Mouse (Mus musculus) adrenal gland, postnatal 4 days (tissue): ENCODE results near the gene Olfr582. TPM values are rescaled to one million over a fixed set of nuclear protein-coding genes. Genes with fewer than 3 reads are reported as not detected.

Experiments
- DNase-seq, 2 experiments: peaks; one replicate each; pipeline ENCODE4 v3.0.0; 2021 to 2022; ENCODE audit warnings: low spot score in 2 of 2, mixed read lengths in 2 of 2
- long read RNA-seq, 2 experiments: library from polyadenylated mRNA; stranded (forward); transcript quantifications; one replicate each; pipeline ENCODE4 v2.0.0; 2021
- total RNA-seq, 2 experiments: library from RNA; stranded (reverse); gene quantifications; 2 replicates each; pipeline ENCODE4 v1.2.3; 2021

Olfr582 gene
- total RNA-seq: not detected
- long read RNA-seq, experiment 1: 0 reads
- long read RNA-seq, experiment 2: 0 reads

GRCm38 (mm10) chr7:103037724-103038123 is at the start of gene Olfr582:
Olfr582 (plus strand) TSS chr7:103038024.
- no peak for DNase-seq

- DNase-seq: no peak
Measured at GRCm38 (mm10) chr7:102989224-102989623, 48.6 kb upstream of the Olfr582 start, which contains the start of gene Olfr578. Olfr578 (minus strand) TSS chr7:102989324.

GRCm38 (mm10) chr7:103051000-103051399 is 13.2 kb downstream of the Olfr582 start, which contains the start of gene Olfr583:
Olfr583 (plus strand) TSS chr7:103051300.
- DNase-seq: no peak

GRCm38 (mm10) chr7:103081585-103081984 is 43.8 kb downstream of the Olfr582 start, which contains the start of gene Olfr584:
Olfr584 (plus strand) TSS chr7:103081885.
- DNase-seq: no peak

Other genes starting within 250 kb of the Olfr582 start
- not detected for gene Olfr564, start 234.5 kb upstream of the Olfr582 start, total RNA-seq
- not detected for gene Olfr566, start 179.3 kb upstream of the Olfr582 start, total RNA-seq
- not detected for gene Olfr568, start 160.9 kb upstream of the Olfr582 start, total RNA-seq
- gene Olfr569, start 147.1 kb upstream of the Olfr582 start, total RNA-seq: not detected
- not detected for gene Olfr570, start 143.4 kb upstream of the Olfr582 start, total RNA-seq
- gene Olfr571, start 120.5 kb upstream of the Olfr582 start, total RNA-seq: not detected
- not detected for gene Olfr572, start 113.6 kb upstream of the Olfr582 start, total RNA-seq
- not detected for gene Olfr573-ps1, start 95.4 kb upstream of the Olfr582 start, total RNA-seq
- not detected for gene Olfr574, start 89.6 kb upstream of the Olfr582 start, total RNA-seq
- not detected for gene Olfr575, start 79.2 kb upstream of the Olfr582 start, total RNA-seq
- not detected for gene Olfr576, start 75.4 kb upstream of the Olfr582 start, total RNA-seq
- not detected for gene Olfr577, start 62.1 kb upstream of the Olfr582 start, total RNA-seq
- not detected for gene Olfr578, start 48.7 kb upstream of the Olfr582 start, total RNA-seq
- not detected for gene Olfr583, start 13.3 kb downstream of the Olfr582 start, total RNA-seq
- not detected for gene Olfr584, start 43.9 kb downstream of the Olfr582 start, total RNA-seq
- not detected for gene Olfr585, start 59.7 kb downstream of the Olfr582 start, total RNA-seq
- gene Olfr586, start 87.6 kb downstream of the Olfr582 start, total RNA-seq: not detected
- gene Olfr588-ps1, start 102.9 kb downstream of the Olfr582 start, total RNA-seq: not detected
- gene Olfr589, start 118.3 kb downstream of the Olfr582 start, total RNA-seq: not detected
- gene Olfr591, start 140.3 kb downstream of the Olfr582 start, total RNA-seq: not detected
- not detected for gene Olfr592, start 146.8 kb downstream of the Olfr582 start, total RNA-seq
- gene Olfr593, start 173.8 kb downstream of the Olfr582 start, total RNA-seq: not detected
- gene Olfr594, start 179.0 kb downstream of the Olfr582 start, total RNA-seq: not detected
- not detected for gene Usp17ld, start 214.5 kb downstream of the Olfr582 start, total RNA-seq